Mouse (Mus musculus) olfactory bulb, adult 2 months (tissue): Measurements from ENCODE around the gene Ccdc87. TPM values are rescaled to one million over a fixed set of nuclear protein-coding genes. Genes with fewer than 3 reads are reported as not detected.

Source experiments
- H3K27ac ChIP-seq: fragments of 200-500 bp; 2 replicates; pipeline ENCODE4 v1.5.1; 2012; ENCODE audit warnings: low read depth, low read length; ENCODE audit not compliant: insufficient read depth
- H3K4me1 ChIP-seq: fragments of 200-500 bp; 2 replicates; pipeline ENCODE4 v1.6.1; 2012; ENCODE audit warnings: low read length; ENCODE audit not compliant: control insufficient read depth, insufficient read depth
- H3K4me3 ChIP-seq: fragments of 200-500 bp; 2 replicates; pipeline ENCODE4 v1.5.1; 2012; ENCODE audit warnings: mild to moderate bottlenecking, low read depth, low read length, moderate library complexity; ENCODE audit not compliant: insufficient read depth
- CTCF ChIP-seq: fragments of 200-500 bp; IDR thresholded peaks from 2 replicates; pipeline ENCODE4 v1.5.1; 2012; ENCODE audit warnings: low read depth, mild to moderate bottlenecking, low read length, moderate library complexity; ENCODE audit not compliant: insufficient read depth
- POLR2A ChIP-seq: fragments of 200-500 bp; IDR thresholded peaks from 2 replicates; pipeline ENCODE4 v1.6.1; 2012; ENCODE audit warnings: mild to moderate bottlenecking, low read depth, low read length, moderate library complexity; ENCODE audit not compliant: insufficient read depth
- WGBS: fragments of 180-500 bp; shearing (Covaris S2); methylation state at CpG from one replicate; pipeline ENCODE4 v1.1.7; 2018; 5-methylcytosine and 5-hydroxymethylcytosine counted together
- polyA plus RNA-seq: library from polyadenylated mRNA; stranded (reverse); fragments of >200 nt; gene quantifications from 2 replicates; pipeline ENCODE4 v1.2.4, GENCODE M21; 2012; ENCODE audit warnings: low replicate concordance; ENCODE audit not compliant: missing spikeins, insufficient read depth, insufficient read length

Gene Ccdc87
- polyA plus RNA-seq, 1 experiment, result not detected

DNA sequence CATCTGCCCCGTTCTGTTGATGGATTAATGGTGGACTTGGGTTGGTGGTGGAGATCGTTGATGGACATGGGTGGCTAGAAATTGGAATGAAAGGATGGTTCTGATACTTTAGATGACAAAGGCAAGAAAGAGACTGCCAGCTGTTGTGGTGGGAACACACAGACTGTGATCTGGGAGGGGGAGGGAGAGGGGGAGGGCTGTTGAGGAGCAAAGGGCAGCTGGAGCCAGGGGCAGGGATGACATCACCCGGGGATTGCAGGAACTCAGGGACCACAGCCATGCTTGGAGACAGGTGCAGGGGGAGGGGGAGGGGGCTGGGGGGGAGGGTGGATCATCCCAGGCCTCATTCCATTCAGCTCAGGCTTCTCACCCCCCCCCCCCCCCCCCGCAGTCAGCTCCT lies 37.1 kb downstream of the Ccdc87 start:
- TF ChIP-seq CTCF, result no peak
- TF ChIP-seq POLR2A, result no peak
- WGBS, result 67% methylated on average over 4 of the region's 4 CpGs

DNA sequence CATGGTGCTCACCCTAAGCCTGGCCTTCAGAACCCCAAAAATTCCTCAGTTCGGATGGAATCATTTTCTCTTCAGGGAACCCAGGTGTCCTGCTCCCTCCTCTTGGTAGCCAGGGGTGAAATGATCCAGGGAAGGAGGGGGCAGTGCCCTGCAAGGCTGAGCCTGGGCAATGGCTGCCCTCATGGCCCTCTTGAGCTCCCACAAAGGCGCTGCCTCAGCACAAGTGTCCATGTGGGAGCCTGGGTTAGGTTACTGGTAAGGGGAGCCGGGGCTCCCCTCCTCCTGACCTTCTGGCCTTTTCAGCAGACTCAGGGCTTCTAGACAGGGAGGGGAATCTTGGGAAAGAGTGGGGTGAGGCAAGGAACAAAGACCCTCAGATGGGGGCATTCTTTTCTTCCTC lies 37.6 kb downstream of the Ccdc87 start:
- TF ChIP-seq CTCF, result no peak
- no peak for TF ChIP-seq POLR2A
- H3K4me3 ChIP-seq, result no peak overlapping the region
- peaks cover 17% of the 10 kb centered on the region for H3K4me1 ChIP-seq
- 72% methylated on average over 3 of the region's 3 CpGs for whole genome bisulfite sequencing
- no peak overlapping the region for H3K27ac ChIP-seq

More for the DNA sequence above, 37.1 kb downstream of the Ccdc87 start:
- H3K4me3 ChIP-seq, result no peak overlapping the region
- H3K4me1 ChIP-seq, result peaks cover 17% of the 10 kb centered on the region
- no peak overlapping the region for H3K27ac ChIP-seq

DNA sequence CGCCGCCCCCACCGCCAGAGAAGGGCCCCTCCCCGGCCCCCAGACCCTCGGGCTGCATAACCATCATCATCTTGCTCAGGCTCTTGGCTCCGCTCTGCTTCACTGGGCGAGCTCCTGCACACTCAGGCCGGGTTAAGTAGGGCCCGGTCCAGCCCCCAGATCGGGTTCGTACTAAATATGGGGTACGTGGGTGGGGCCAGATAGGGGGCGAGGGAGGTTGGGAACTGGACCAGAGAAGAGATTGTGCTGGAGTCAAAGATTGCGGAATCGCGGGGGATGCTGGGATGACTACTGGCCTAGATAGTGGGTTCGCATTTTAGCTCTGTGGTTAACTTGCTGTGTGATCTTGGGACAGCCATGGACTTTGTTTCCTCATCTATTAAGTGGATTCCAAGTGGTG lies 38.6 kb downstream of the Ccdc87 start, which contains the start of gene Actn3:
TSS of gene Actn3 (minus strand) at position 125 of the 400 bp plus-strand sequence.
- WGBS, result 6% methylated on average over 17 of the region's 17 CpGs
- no peak within 1 kb of the TSS for H3K27ac ChIP-seq
- H3K4me3 ChIP-seq, result peak within 1 kb of the TSS; percentile 66
- peaks cover 17% of the 10 kb centered on the region for H3K4me1 ChIP-seq
- TF ChIP-seq POLR2A, result no peak
- no peak for TF ChIP-seq CTCF

GRCm38 (mm10) chr19:4878405-4879323 lies 39.5 kb downstream of the Ccdc87 start, which contains the start of gene Zdhhc24:
TSS of gene Zdhhc24 (plus strand) at chr19:4878668.
- Histone ChIP-seq H3K4me3 (peak within 1 kb of the TSS; percentile 66), H3K27ac (no peak within 1 kb of the TSS), H3K4me1 (peaks cover 17% of the 10 kb centered on the region)
- under 1% methylated on average over 52 of the region's 52 CpGs for whole genome bisulfite sequencing
- no peak for TF ChIP-seq CTCF
- TF ChIP-seq POLR2A, result peak; percentile 67; the same call in 1 of the 2 replicates

GRCm38 (mm10) chr19:4879324-4879703 lies 40.1 kb downstream of the Ccdc87 start:
- 62% methylated on average over 10 of the region's 10 CpGs for WGBS
- no peak overlapping the region for H3K4me3 ChIP-seq
- TF ChIP-seq POLR2A, result no peak
- TF ChIP-seq CTCF, result no peak
- H3K4me1 ChIP-seq, result peaks cover 17% of the 10 kb centered on the region
- no peak overlapping the region for H3K27ac ChIP-seq

- 84% methylated on average over 4 of the region's 4 CpGs for WGBS
- Histone ChIP-seq H3K4me3 (no peak overlapping the region), H3K27ac (no peak overlapping the region), H3K4me1 (peaks cover 9% of the 10 kb centered on the region)
- TF ChIP-seq CTCF, result no peak
- no peak for TF ChIP-seq POLR2A
Measured at GRCm38 (mm10) chr19:4883961-4884360, 44.8 kb downstream of the Ccdc87 start.

DNA sequence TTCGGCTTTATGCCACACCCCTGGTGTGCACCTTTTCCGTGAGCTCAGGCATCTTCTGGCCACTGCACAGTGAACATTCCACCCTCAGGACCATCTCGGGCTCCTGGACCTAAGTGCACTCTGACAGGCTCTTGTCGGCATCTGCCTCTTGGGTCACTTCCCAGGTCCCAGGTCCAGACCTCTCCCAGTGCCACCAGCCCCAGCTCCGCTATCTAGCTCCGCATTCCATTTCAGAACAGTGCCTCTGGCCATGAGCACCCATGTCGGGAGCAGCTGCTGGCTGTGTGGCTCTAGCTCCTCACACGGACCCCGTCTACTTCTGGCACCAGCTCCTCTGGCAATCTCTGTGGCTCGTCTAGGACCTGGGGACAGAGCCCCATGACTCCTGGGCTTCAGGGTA lies 50.6 kb downstream of the Ccdc87 start:
- TF ChIP-seq POLR2A (no peak), CTCF (no peak)
- no peak overlapping the region for H3K4me3 ChIP-seq
- H3K27ac ChIP-seq, result no peak overlapping the region
- 89% methylated on average over 10 of the region's 10 CpGs for WGBS
- H3K4me1 ChIP-seq, result no peaks in the 10 kb centered on the region

DNA sequence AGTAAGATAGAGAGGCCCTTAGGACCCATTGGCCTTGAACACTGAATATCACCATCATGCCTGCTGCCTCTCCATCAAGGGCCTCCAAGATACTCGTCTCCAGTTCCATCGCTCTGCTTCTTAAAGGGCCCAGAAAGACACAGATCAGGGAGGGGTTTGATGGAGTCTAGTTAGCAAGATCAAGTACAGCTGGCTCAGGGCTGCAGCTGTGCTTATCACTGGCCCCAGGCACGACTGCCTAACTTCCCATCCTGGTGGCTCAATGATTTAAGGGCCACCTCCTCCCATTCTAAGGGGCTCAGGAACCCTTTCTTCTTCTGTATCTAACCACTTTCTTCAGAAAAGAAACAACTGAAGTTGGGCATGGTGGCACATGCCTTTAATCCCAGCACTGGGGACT lies 52.6 kb downstream of the Ccdc87 start:
- no peak overlapping the region for H3K4me3 ChIP-seq
- no peak overlapping the region for H3K27ac ChIP-seq
- no peaks in the 10 kb centered on the region for H3K4me1 ChIP-seq
- TF ChIP-seq CTCF (no peak), POLR2A (no peak)
- 83% methylated on average over 3 of the region's 3 CpGs for WGBS

Other genes with a start within 250 kb of the Ccdc87 start
- gene Lrfn4, start 223.7 kb upstream of the Ccdc87 start, polyA plus RNA-seq, result not detected in 2 replicates
- gene Rce1, start 213.7 kb upstream of the Ccdc87 start, polyA plus RNA-seq, result not detected in 2 replicates
- gene Gm960, start 140.7 kb upstream of the Ccdc87 start, polyA plus RNA-seq, result not detected in 2 replicates
- gene Sptbn2, start 128.2 kb upstream of the Ccdc87 start, polyA plus RNA-seq, result 60.8 TPM in 1 of 2 replicates, not detected in the other
- gene Rbm4b, start 82.9 kb upstream of the Ccdc87 start, polyA plus RNA-seq, result not detected in 2 replicates
- gene Rbm4, start 45.5 kb upstream of the Ccdc87 start, polyA plus RNA-seq, result 103 TPM in 1 of 2 replicates, not detected in the other
- not detected in 2 replicates for gene Gm21992, start 27.8 kb upstream of the Ccdc87 start, polyA plus RNA-seq
- gene Rbm14, start 27.7 kb upstream of the Ccdc87 start, polyA plus RNA-seq, result not detected in 2 replicates
- gene Ccs, start within 50 bp of the Ccdc87 start, polyA plus RNA-seq, result not detected in 2 replicates
- not detected in 2 replicates for gene Ctsf, start 15.8 kb downstream of the Ccdc87 start, polyA plus RNA-seq
- not detected in 2 replicates for gene Actn3, start 38.5 kb downstream of the Ccdc87 start, polyA plus RNA-seq
- gene Zdhhc24, start 39.3 kb downstream of the Ccdc87 start, polyA plus RNA-seq, result not detected in 2 replicates
- not detected in 2 replicates for gene Bbs1, start 67.3 kb downstream of the Ccdc87 start, polyA plus RNA-seq
- not detected in 2 replicates for gene Dpp3, start 88.9 kb downstream of the Ccdc87 start, polyA plus RNA-seq
- not detected in 2 replicates for gene Peli3, start 103.8 kb downstream of the Ccdc87 start, polyA plus RNA-seq
- gene Mrpl11, start 122.8 kb downstream of the Ccdc87 start, polyA plus RNA-seq, result not detected in 2 replicates
- not detected in 2 replicates for gene Npas4, start 150.9 kb downstream of the Ccdc87 start, polyA plus RNA-seq
- gene Slc29a2, start 184.5 kb downstream of the Ccdc87 start, polyA plus RNA-seq, result not detected in 2 replicates
- gene B4gat1, start 199.5 kb downstream of the Ccdc87 start, polyA plus RNA-seq, result not detected in 2 replicates
- gene AC124502.3, start 199.5 kb downstream of the Ccdc87 start, polyA plus RNA-seq, result not detected in 2 replicates
- not detected in 2 replicates for gene Brms1, start 202.0 kb downstream of the Ccdc87 start, polyA plus RNA-seq
- gene Rin1, start 211.1 kb downstream of the Ccdc87 start, polyA plus RNA-seq, result not detected in 2 replicates
- gene Cd248, start 228.7 kb downstream of the Ccdc87 start, polyA plus RNA-seq, result not detected in 2 replicates
- not detected in 2 replicates for gene Tmem151a, start 246.2 kb downstream of the Ccdc87 start, polyA plus RNA-seq
- gene Yif1a, start 249.2 kb downstream of the Ccdc87 start, polyA plus RNA-seq, result not detected in 2 replicates